Mouse (Mus musculus): ENCODE data around the gene Rasal2.
"Not testable (repeated sequence)": the region's sequence is repeated elsewhere in the genome, so short reads cannot be mapped to it uniquely, and the experiment has no call there.

Rasal2 gene

GRCm38 (mm10) chr1:157236650-157237344 lies 175.6 kb downstream of the Rasal2 start:
- not testable (repeated sequence) for DNase-seq

- no peak for DNase-seq
Observed at GRCm38 (mm10) chr1:157233451-157233850, 178.9 kb downstream of the Rasal2 start.

GRCm38 (mm10) chr1:157232372-157232771 lies 180.0 kb downstream of the Rasal2 start:
- no peak for DNase-seq

GRCm38 (mm10) chr1:157231016-157231415 lies 181.4 kb downstream of the Rasal2 start:
- DNase-seq, result no peak

GRCm38 (mm10) chr1:157230386-157230785 lies 182.0 kb downstream of the Rasal2 start:
- DNase-seq, result no peak

- no peak for DNase-seq
Observed at GRCm38 (mm10) chr1:157225013-157225412, 187.4 kb downstream of the Rasal2 start.

GRCm38 (mm10) chr1:157220910-157221309 lies 191.5 kb downstream of the Rasal2 start:
- DNase-seq, result no peak

- no peak for DNase-seq
Observed at GRCm38 (mm10) chr1:157220466-157220865, 191.9 kb downstream of the Rasal2 start.

- DNase-seq, result no peak
Observed at GRCm38 (mm10) chr1:157208754-157209153, 203.6 kb downstream of the Rasal2 start.

- DNase-seq, result no peak
Observed at GRCm38 (mm10) chr1:157205685-157206084, 206.7 kb downstream of the Rasal2 start.

GRCm38 (mm10) chr1:157183043-157183442 lies 229.4 kb downstream of the Rasal2 start:
- no peak for DNase-seq

GRCm38 (mm10) chr1:157182431-157182830 lies 230.0 kb downstream of the Rasal2 start:
- no peak for DNase-seq

- peak; percentile 4 for DNase-seq
Observed at GRCm38 (mm10) chr1:157181081-157181480, 231.3 kb downstream of the Rasal2 start.

GRCm38 (mm10) chr1:157178988-157179764 lies 233.2 kb downstream of the Rasal2 start:
- no peak for DNase-seq

GRCm38 (mm10) chr1:157169292-157169691 lies 243.1 kb downstream of the Rasal2 start:
- DNase-seq, result no peak

- DNase-seq, result no peak
Observed at GRCm38 (mm10) chr1:157168891-157169290, 243.5 kb downstream of the Rasal2 start.

GRCm38 (mm10) chr1:157153781-157154180 lies 258.6 kb downstream of the Rasal2 start:
- DNase-seq, result no peak

- DNase-seq, result no peak
Observed at GRCm38 (mm10) chr1:157150107-157150506, 262.3 kb downstream of the Rasal2 start.

GRCm38 (mm10) chr1:157144621-157145020 lies 267.8 kb downstream of the Rasal2 start:
- DNase-seq, result peak; percentile 22

GRCm38 (mm10) chr1:157143326-157143932 lies 269.0 kb downstream of the Rasal2 start:
- no peak for DNase-seq

GRCm38 (mm10) chr1:157141014-157141413 lies 271.4 kb downstream of the Rasal2 start:
- DNase-seq, result no peak

- no peak for DNase-seq
Observed at GRCm38 (mm10) chr1:157137854-157138241, 274.5 kb downstream of the Rasal2 start.

GRCm38 (mm10) chr1:157137132-157137853 lies 275.1 kb downstream of the Rasal2 start:
- peak; percentile 66 for DNase-seq
